Mouse (Mus musculus) intestine, postnatal 0 days (tissue): ENCODE data around the gene Gm42674. TPM values are rescaled to one million over a fixed set of nuclear protein-coding genes. Genes with fewer than 3 reads are reported as not detected.

Source experiments
- ATAC-seq: fragments of 200-750 bp; cut with Nextera tagmentation; 2 replicates; pipeline ENCODE4 v1.8.0; 2017; ENCODE audit warnings: mild to moderate bottlenecking, moderate TSS enrichment, moderate library complexity
- H3K27ac ChIP-seq: fragments of 300-500 bp; sonication (generic); 2 replicates; pipeline ENCODE4 v1.5.1; 2014; ENCODE audit warnings: mild to moderate bottlenecking, low read depth, low read length, moderate library complexity
- H3K27me3 ChIP-seq: fragments of 300-500 bp; sonication (generic); replicated peaks from 2 replicates; pipeline ENCODE4 v1.6.1; 2014; ENCODE audit warnings: low read length, mixed read lengths; ENCODE audit not compliant: control insufficient read depth, insufficient read depth
- H3K36me3 ChIP-seq: fragments of 300-500 bp; sonication (generic); 2 replicates; pipeline ENCODE4 v1.6.1; 2014; ENCODE audit warnings: mild to moderate bottlenecking, moderate library complexity; ENCODE audit not compliant: control insufficient read depth, insufficient read depth
- H3K4me1 ChIP-seq: fragments of 300-500 bp; sonication (generic); replicated peaks from 2 replicates; pipeline ENCODE4 v1.6.1; 2014; ENCODE audit warnings: antibody characterized with exemption, low read length, mixed read lengths; ENCODE audit not compliant: control insufficient read depth, insufficient read depth
- H3K4me2 ChIP-seq: fragments of 300-500 bp; sonication (generic); replicated peaks from 2 replicates; pipeline ENCODE4 v1.6.1; 2014; ENCODE audit warnings: low read depth, mild to moderate bottlenecking, moderate library complexity
- H3K4me3 ChIP-seq: fragments of 300-500 bp; sonication (generic); 2 replicates; pipeline ENCODE4 v1.5.1; 2014; ENCODE audit warnings: low read depth, low read length
- H3K9ac ChIP-seq: fragments of 300-500 bp; sonication (generic); 2 replicates; pipeline ENCODE4 v1.6.1; 2014; ENCODE audit warnings: mild to moderate bottlenecking, low read depth, low read length
- H3K9me3 ChIP-seq: fragments of 300-500 bp; sonication (generic); 2 replicates; pipeline ENCODE4 v1.6.1; 2016; ENCODE audit warnings: mixed run types; ENCODE audit not compliant: control insufficient read depth
- CTCF ChIP-seq: sonication (generic); IDR thresholded peaks from 2 replicates; pipeline ENCODE4 v1.5.1; 2016; ENCODE audit warnings: low read depth, mild to moderate bottlenecking, control low read depth, antibody characterized with exemption, moderate library complexity
- WGBS: fragments of 180-500 bp; shearing (Covaris S2); extraction: QIAGEN DNeasy Blood & Tissue Kit; methylation state at CpG from one replicate; pipeline ENCODE4 v1.1.7; 2014; 5-methylcytosine and 5-hydroxymethylcytosine counted together
- polyA plus RNA-seq: library from polyadenylated mRNA; unstranded; fragments of >200 nt; fragmentation: Nextera tagmentation; extraction: Ambion mirVana; gene quantifications from 2 replicates; pipeline ENCODE4 v1.2.1, GENCODE M21; 2015

Gm42674 gene
- polyA plus RNA-seq, 1 experiment from 2014 or later, result not detected

DNA sequence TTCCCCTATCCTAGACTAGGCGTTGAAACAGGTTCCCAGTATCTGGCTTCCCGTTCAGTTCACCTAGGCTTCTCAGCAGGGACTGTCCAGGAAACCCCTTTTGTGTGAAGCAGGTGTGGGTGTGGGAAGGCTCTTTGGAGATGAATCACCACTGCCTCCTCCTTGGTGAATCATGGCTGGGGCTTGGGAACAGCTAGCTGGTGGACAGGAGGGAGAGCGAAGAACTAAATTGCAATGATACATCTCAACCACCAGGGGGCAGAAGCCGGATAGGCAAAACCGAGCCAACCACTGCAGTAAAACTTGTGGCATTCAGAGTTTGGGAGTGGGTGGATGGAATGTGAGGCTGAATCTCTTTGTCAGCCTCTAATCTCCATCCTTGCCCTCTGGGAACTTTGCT lies 16.1 kb upstream of the Gm42674 start:
- no peak overlapping the region for H3K9ac ChIP-seq
- H3K27ac ChIP-seq, result no peak overlapping the region
- 28% methylated on average over 5 of the region's 5 CpGs for WGBS
- peaks cover 7% of the 10 kb centered on the region for H3K4me1 ChIP-seq
- H3K4me2 ChIP-seq, result no peak overlapping the region
- ATAC-seq, result peak; percentile 65; the same call in 1 of the 2 replicates
- TF ChIP-seq CTCF, result peak; percentile 93
- H3K36me3 ChIP-seq, result no peaks in the 10 kb centered on the region
- H3K27me3 ChIP-seq, result no peaks in the 10 kb centered on the region
- no peak overlapping the region for H3K4me3 ChIP-seq
- H3K9me3 ChIP-seq, result no peaks in the 10 kb centered on the region

DNA sequence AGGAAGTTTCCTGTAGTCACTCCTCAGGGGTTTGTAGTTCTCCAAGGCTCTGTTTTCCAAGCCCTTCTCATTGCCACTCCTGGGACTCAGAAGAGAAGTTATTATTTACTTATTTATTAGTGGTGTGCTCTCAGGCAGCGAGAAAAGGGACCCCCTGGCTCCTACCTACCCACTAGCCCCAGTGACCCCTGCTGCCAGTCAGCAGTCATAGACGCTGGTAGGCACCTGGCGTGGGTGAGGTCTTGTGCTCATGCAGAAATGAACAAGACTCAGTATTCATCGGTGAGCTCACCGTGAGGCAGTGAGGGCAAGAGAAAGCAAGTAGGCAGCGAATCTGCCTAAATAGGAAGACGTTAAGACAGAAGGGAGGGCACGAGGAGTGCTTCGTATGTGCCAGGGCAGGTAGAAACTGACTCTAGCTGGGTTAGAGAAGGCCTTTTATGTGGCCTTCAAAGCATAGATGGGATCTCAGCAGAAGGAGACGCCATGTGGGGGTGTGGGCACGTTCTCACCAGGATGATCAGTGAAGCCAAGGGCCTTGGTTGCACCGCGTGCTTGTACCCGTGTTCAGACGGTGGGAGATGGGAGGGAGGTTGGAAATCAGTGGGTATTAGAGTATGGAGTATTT lies 15.6 kb upstream of the Gm42674 start:
- no peaks in the 10 kb centered on the region for H3K36me3 ChIP-seq
- H3K9me3 ChIP-seq, result no peaks in the 10 kb centered on the region
- no peaks in the 10 kb centered on the region for H3K27me3 ChIP-seq
- TF ChIP-seq CTCF, result no peak
- H3K4me1 ChIP-seq, result peaks cover 7% of the 10 kb centered on the region
- no peak overlapping the region for H3K4me2 ChIP-seq
- H3K27ac ChIP-seq, result peak overlapping the region; percentile 46; the same call in 1 of the 2 replicates
- no peak for ATAC-seq
- no peak overlapping the region for H3K4me3 ChIP-seq
- H3K9ac ChIP-seq, result no peak overlapping the region
- WGBS, result 79% methylated on average over 15 of the region's 15 CpGs

DNA sequence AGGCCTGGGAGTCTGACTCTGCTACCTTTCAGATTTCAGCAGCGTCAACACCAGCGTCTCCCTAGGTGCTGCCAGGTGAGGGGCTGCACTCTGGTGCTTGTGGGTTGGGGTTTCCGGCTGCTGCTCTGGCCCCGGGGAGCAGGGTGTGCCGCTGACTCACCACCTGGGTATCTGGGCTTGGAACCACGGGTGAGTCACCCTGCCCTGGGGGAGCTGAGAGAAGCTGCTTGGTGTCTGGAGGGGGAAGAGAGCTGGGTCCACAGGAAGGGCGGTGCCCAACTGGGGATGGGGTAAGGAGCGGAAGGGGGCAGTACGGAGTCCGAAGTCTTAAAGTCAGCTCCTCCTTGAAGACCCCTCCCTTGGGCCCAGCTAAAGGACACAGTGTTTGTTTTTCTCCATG lies 14.8 kb upstream of the Gm42674 start:
- peak; percentile 85 for ATAC-seq
- Histone ChIP-seq H3K36me3 (no peaks in the 10 kb centered on the region), H3K4me3 (no peak overlapping the region), H3K27me3 (no peaks in the 10 kb centered on the region), H3K4me1 (peaks cover 7% of the 10 kb centered on the region), H3K9ac (no peak overlapping the region), H3K4me2 (no peak overlapping the region), H3K9me3 (no peaks in the 10 kb centered on the region), H3K27ac (peak overlapping the region; percentile 35; the same call in 1 of the 2 replicates)
- WGBS, result 19% methylated on average over 10 of the region's 10 CpGs
- no peak for TF ChIP-seq CTCF

DNA sequence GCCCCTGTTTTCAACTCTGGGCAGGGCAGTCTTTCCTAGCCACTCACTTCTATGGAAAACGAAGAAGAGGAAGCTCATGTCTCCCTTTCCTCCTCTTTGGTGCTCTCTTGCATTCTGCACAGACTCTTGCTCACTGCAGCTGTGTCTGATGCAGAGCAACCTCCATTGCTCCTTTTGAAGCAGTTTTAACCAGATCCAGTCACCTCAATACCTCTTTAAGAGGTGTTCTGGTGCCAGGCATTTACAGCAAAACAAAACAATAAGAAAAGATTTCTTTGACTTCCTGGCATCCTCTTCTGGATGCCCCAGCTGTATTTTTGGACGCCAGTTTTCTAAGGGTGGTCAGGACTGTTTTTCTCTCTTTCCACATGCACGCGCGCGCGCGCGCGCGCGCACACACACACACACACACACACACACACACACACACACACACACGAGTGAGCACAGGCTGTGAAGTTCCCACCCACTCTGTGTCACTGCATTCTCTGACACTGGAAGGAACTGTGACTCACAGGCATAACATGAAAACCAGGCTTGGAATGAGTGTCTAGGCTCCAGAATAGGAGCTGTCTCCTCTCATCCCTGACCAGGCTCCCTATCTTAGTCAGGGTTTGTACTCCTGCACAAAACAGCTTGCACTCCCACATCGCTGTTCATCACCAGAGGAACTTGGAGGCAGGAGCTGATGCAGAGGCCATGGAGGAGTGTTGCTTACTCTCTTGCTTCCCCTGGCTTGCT lies 14.2 kb upstream of the Gm42674 start:
- no peaks in the 10 kb centered on the region for H3K36me3 ChIP-seq
- WGBS, result 80% methylated on average over 14 of the region's 14 CpGs
- H3K4me1 ChIP-seq, result peaks cover 7% of the 10 kb centered on the region
- no peak overlapping the region for H3K4me2 ChIP-seq
- ATAC-seq, result no peak
- H3K9ac ChIP-seq, result no peak overlapping the region
- H3K4me3 ChIP-seq, result no peak overlapping the region
- no peaks in the 10 kb centered on the region for H3K27me3 ChIP-seq
- no peaks in the 10 kb centered on the region for H3K9me3 ChIP-seq
- no peak for TF ChIP-seq CTCF
- H3K27ac ChIP-seq, result peak overlapping the region; percentile 35

DNA sequence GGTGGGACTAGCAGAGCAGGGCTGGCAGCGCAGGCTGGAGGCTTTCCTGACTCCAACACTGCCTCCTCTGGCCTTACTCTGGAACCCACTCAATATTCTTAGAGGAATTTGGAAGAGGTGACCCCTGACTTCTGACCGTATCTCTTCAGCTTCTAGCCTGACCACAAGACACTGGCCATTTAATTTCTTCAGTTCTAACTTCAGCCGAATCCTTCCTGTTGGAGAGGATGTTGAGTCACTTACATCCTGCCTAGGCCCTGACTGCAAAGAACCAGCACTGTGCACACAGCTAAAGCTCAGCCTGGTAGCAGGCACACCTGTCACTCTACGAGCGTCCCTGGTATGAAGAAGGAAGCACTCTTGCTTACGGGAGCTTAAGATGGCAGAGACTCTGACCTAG lies 12.3 kb upstream of the Gm42674 start:
- no peak overlapping the region for H3K27ac ChIP-seq
- no peaks in the 10 kb centered on the region for H3K36me3 ChIP-seq
- TF ChIP-seq CTCF, result 0 out of 2 replicates have a peak, but pooled peaks have one; percentile 11
- H3K4me2 ChIP-seq, result no peak overlapping the region
- 77% methylated on average over 6 of the region's 6 CpGs for WGBS
- H3K4me3 ChIP-seq, result no peak overlapping the region
- peaks cover 7% of the 10 kb centered on the region; the same call in 1 of the 2 replicates for H3K4me1 ChIP-seq
- no peaks in the 10 kb centered on the region for H3K27me3 ChIP-seq
- no peaks in the 10 kb centered on the region for H3K9me3 ChIP-seq
- H3K9ac ChIP-seq, result no peak overlapping the region
- ATAC-seq, result no peak

DNA sequence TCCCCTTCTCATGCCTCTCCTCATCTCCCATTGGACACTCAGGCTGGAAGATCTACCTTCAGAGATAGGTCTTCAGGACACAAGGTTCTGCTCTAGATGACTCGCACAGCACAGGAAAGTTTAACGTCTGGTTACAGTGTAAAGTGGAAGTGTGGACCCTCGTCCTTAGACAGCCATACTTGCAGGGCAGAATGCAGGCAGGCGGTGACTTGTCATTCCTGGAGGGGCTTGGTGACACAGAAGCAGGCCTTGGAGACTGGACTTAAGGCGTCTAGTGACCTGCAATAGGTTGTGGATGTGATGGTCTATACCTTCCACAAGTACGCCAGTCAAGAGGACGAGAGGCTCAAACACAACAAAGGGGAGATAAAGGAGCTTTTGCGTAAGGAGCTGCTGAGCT lies 11.8 kb upstream of the Gm42674 start, which contains the start of gene S100a2:
Gene S100a2 (plus strand): TSS at position 301 of the 400 bp plus-strand sequence.
- Histone ChIP-seq H3K4me3 (no peak within 1 kb of the TSS), H3K4me1 (peaks cover 7% of the 10 kb centered on the region; the same call in 1 of the 2 replicates), H3K36me3 (no peaks in the 10 kb centered on the region), H3K27me3 (no peaks in the 10 kb centered on the region), H3K4me2 (no peak within 1 kb of the TSS), H3K27ac (no peak within 1 kb of the TSS), H3K9me3 (no peaks in the 10 kb centered on the region), H3K9ac (no peak within 1 kb of the TSS)
- WGBS, result 92% methylated on average over 8 of the region's 8 CpGs
- ATAC-seq, result no peak
- no peak for TF ChIP-seq CTCF
